Mouse (Mus musculus): ENCODE data around the gene 1700067K01Rik. TPM values are rescaled to one million over a fixed set of nuclear protein-coding genes. Genes with fewer than 3 reads are reported as not detected.

The 1700067K01Rik gene
- polyA plus RNA-seq, 1 experiment = 0.29 TPM

GRCm38 (mm10) chr8:84008362-84008761 lies 7.1 kb downstream of the 1700067K01Rik start:
- H3K4me2 ChIP-seq (ENCODE audit: low read depth) = no peak overlapping the region
- no peaks in the 10 kb centered on the region for H3K36me3 ChIP-seq (ENCODE audit: control insufficient read depth, insufficient read depth)
- peaks cover 8% of the 10 kb centered on the region for H3K27me3 ChIP-seq (ENCODE audit: control insufficient read depth, insufficient read depth, insufficient read length)
- no peak overlapping the region for H3K4me3 ChIP-seq
- no peaks in the 10 kb centered on the region for H3K79me2 ChIP-seq (ENCODE audit: control insufficient read depth, insufficient read depth)
- TF ChIP-seq REST (IDR thresholded peaks at IDR 0.05; ENCODE audit: insufficient read depth, insufficient read length) (no peak), TCF12 (IDR thresholded peaks at IDR 0.05; ENCODE audit: insufficient read depth, poor library complexity, severe bottlenecking) (no peak), E2F4 (IDR thresholded peaks at IDR 0.05; ENCODE audit: insufficient read depth) (no peak), CEBPB (IDR thresholded peaks at IDR 0.05; ENCODE audit: insufficient read depth, poor library complexity, severe bottlenecking) (no peak), MYOG (IDR thresholded peaks at IDR 0.05; ENCODE audit: control insufficient read depth in 1 of 3, insufficient read depth in 1 of 3, insufficient read length in 2 of 3, low read depth in 2 of 3) (no peak), USF1 (IDR thresholded peaks at IDR 0.05; ENCODE audit: low read depth) (no peak), SRF (IDR thresholded peaks at IDR 0.05; ENCODE audit: control insufficient read depth, insufficient read length, low read depth) (no peak), POLR2AphosphoS2 (IDR thresholded peaks at IDR 0.05; ENCODE audit: insufficient read length, low read depth) (no peak), TCF3 (IDR thresholded peaks at IDR 0.05; ENCODE audit: insufficient read length, low read depth) (no peak), MYOD1 (IDR thresholded peaks at IDR 0.05; ENCODE audit: control insufficient read depth in 1 of 3, insufficient read length in 2 of 3, low read depth in 2 of 3) (no peak), POLR2A (IDR thresholded peaks at IDR 0.05; ENCODE audit: insufficient read length, low read depth) (no peak), MAX (IDR thresholded peaks at IDR 0.05; ENCODE audit: low read depth) (no peak)
- no peak overlapping the region for H3ac ChIP-seq (ENCODE audit: control insufficient read depth, insufficient read length)

DNA sequence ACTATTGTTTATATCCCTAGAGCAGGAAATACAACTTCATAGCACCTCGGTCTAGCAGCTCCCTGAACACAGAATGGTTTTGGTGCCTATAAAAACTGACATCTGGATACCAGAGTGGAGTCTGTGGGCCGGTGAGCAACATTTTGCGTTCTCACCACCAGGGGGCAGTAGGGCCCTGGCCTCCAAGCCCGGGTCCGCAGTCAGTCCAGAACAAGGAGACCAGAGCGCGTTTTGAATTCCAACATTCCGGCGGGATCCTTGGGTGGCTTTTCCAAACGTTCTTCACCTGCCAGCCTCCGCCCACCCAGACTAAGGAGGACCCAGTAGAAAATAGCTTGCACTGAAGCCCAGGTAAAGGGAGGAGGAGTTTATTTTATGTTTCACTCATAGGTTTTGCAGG lies 8.6 kb downstream of the 1700067K01Rik start:
- TF ChIP-seq POLR2AphosphoS2 (IDR thresholded peaks at IDR 0.05; ENCODE audit: insufficient read length, low read depth) (no peak), MYOG (IDR thresholded peaks at IDR 0.05; ENCODE audit: control insufficient read depth in 1 of 3, insufficient read depth in 1 of 3, insufficient read length in 2 of 3, low read depth in 2 of 3) (peak in 1 of 3 experiments; percentile 13)
- Histone ChIP-seq H3K36me3 (ENCODE audit: control insufficient read depth, insufficient read depth) (no peaks in the 10 kb centered on the region), H3K79me2 (ENCODE audit: control insufficient read depth, insufficient read depth) (no peaks in the 10 kb centered on the region), H3K27me3 (ENCODE audit: control insufficient read depth, insufficient read depth, insufficient read length) (peaks cover 8% of the 10 kb centered on the region), H3ac (ENCODE audit: control insufficient read depth, insufficient read length) (no peak overlapping the region), H3K4me3 (no peak overlapping the region), H3K4me2 (ENCODE audit: low read depth) (peak overlapping the region; percentile 31)

- Histone ChIP-seq H3K36me3 (ENCODE audit: control insufficient read depth, insufficient read depth) (no peaks in the 10 kb centered on the region), H3ac (ENCODE audit: control insufficient read depth, insufficient read length) (peak overlapping the region; percentile 26), H3K4me2 (ENCODE audit: low read depth) (peak overlapping the region; percentile 90), H3K27me3 (ENCODE audit: control insufficient read depth, insufficient read depth, insufficient read length) (peaks cover 8% of the 10 kb centered on the region), H3K79me2 (ENCODE audit: control insufficient read depth, insufficient read depth) (no peaks in the 10 kb centered on the region), H3K4me3 (peak overlapping the region; percentile 1)
- peak in 1 of 3 experiments; percentile 30 for TF ChIP-seq MYOG (IDR thresholded peaks at IDR 0.05; ENCODE audit: control insufficient read depth in 1 of 3, insufficient read depth in 1 of 3, insufficient read length in 2 of 3, low read depth in 2 of 3)
- no peak for TF ChIP-seq TCF3 (IDR thresholded peaks at IDR 0.05; ENCODE audit: insufficient read length, low read depth)
- no peak for TF ChIP-seq MYOD1 (IDR thresholded peaks at IDR 0.05; ENCODE audit: control insufficient read depth in 1 of 3, insufficient read length in 2 of 3, low read depth in 2 of 3)
- TF ChIP-seq TCF12 (IDR thresholded peaks at IDR 0.05; ENCODE audit: insufficient read depth, poor library complexity, severe bottlenecking) = no peak
These were observed 9.6 kb downstream of the 1700067K01Rik start for GRCm38 (mm10) chr8:84010625-84011611.

DNA sequence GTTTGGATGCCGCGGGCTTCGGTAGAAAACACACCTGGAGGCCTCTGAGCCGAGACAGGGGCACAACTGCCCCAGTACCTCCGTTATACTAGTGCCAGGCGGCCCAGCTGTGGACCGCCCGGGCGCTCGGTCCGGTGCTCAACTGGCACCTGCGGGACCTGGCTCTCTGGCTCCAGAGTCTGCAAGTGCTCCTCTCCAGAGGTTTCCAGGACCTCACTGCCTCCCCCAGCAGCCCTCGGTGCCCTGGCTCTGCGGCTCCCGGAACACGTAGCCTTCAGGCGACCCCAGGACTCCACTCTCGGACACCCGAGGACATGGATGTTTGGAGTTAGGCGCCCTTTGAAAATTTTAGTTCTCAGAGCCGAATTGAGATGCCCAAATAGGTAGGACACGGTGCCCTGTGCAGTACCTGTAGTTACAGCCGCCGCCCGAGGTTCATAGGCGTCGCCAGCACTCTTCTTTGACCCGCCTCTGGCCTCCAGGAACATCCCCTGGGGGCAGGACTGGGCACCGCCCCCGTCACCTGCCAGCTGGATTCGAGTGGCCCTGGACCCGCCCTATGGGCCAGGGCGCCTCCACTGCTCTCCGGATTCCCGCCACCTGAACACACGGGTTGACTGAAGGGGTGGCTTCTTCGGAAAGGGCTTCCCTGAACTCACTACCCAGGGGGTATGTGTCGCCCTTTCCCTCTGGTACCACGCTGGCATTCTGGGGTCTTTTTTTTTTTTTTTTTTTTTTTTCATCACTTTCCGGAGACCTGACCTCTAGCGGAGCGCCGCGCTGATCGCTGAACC lies 10.6 kb downstream of the 1700067K01Rik start, which contains the start of gene 2210011C24Rik:
Gene 2210011C24Rik (minus strand): TSS at position 467 of the 794 bp plus-strand sequence.
- TF ChIP-seq SRF (IDR thresholded peaks at IDR 0.05; ENCODE audit: control insufficient read depth, insufficient read length, low read depth) = no peak
- no peak for TF ChIP-seq MAX (IDR thresholded peaks at IDR 0.05; ENCODE audit: low read depth)
- TF ChIP-seq POLR2AphosphoS2 (IDR thresholded peaks at IDR 0.05; ENCODE audit: insufficient read length, low read depth) = no peak
- no peak for TF ChIP-seq CEBPB (IDR thresholded peaks at IDR 0.05; ENCODE audit: insufficient read depth, poor library complexity, severe bottlenecking)
- no peak for TF ChIP-seq USF1 (IDR thresholded peaks at IDR 0.05; ENCODE audit: low read depth)
- TF ChIP-seq TCF3 (IDR thresholded peaks at IDR 0.05; ENCODE audit: insufficient read length, low read depth) = no peak
- TF ChIP-seq MYOG (IDR thresholded peaks at IDR 0.05; ENCODE audit: control insufficient read depth in 1 of 3, insufficient read depth in 1 of 3, insufficient read length in 2 of 3, low read depth in 2 of 3) = no peak
- no peak for TF ChIP-seq REST (IDR thresholded peaks at IDR 0.05; ENCODE audit: insufficient read depth, insufficient read length)

More for the DNA sequence above, 10.6 kb downstream of the 1700067K01Rik start, which contains the start of gene 2210011C24Rik:
- Histone ChIP-seq H3K4me3 (peak within 1 kb of the TSS; percentile 1), H3ac (ENCODE audit: control insufficient read depth, insufficient read length) (peak within 1 kb of the TSS; percentile 26), H3K27me3 (ENCODE audit: control insufficient read depth, insufficient read depth, insufficient read length) (peaks cover 8% of the 10 kb centered on the region), H3K36me3 (ENCODE audit: control insufficient read depth, insufficient read depth) (no peaks in the 10 kb centered on the region), H3K4me2 (ENCODE audit: low read depth) (peak within 1 kb of the TSS; percentile 90), H3K79me2 (ENCODE audit: control insufficient read depth, insufficient read depth) (no peaks in the 10 kb centered on the region)

All from myocyte (in vitro differentiated cells).